In the genomic region with DNA sequence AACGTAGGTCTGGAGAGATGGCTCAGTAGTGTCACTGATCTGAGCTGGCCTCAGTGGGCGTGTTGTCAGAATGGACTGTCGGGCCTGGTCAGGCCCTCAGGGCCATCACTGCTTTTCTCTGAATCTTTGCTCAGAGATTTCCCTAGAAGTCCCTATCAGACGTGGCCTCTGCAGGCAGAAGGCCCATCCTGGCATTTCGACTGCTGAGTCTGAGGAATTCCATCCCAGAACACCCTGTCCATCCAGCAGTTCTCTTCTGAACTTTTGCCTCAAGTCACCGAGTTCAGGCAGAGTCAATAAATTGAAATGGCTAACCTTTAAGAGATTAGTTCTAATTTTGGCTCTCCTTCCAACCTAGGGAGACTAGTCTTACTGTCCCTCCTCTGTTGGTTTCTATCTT, we compare ENCODE assay signal across 16 mouse cellular contexts.
"Had no signal": no experiment of that assay in that cellular context is flagged by ENCODE, and none has a peak within 500 bp of the region (broad histone marks: within the 10 kb centered on the region; RNA-seq: fewer than 3 reads in every experiment).

No protein-coding gene starts in this region.

- H3K4me3 ChIP-seq: intestine, embryonic 15.5 days; limb, embryonic 13.5 days; liver, embryonic 12.5 days; midbrain, embryonic 10.5 days; myocyte; neural tube, embryonic 12.5 days; stomach, embryonic 15.5 days had no signal

- H3K36me3 ChIP-seq: intestine, embryonic 15.5 days; limb, embryonic 13.5 days; liver, embryonic 12.5 days; midbrain, embryonic 10.5 days; neural tube, embryonic 12.5 days; stomach, embryonic 15.5 days had no signal

- H3K9me3 ChIP-seq: intestine, embryonic 15.5 days; stomach, embryonic 15.5 days had no signal

- ATAC-seq: intestine, embryonic 15.5 days; liver, embryonic 12.5 days had no signal

- H3K27me3 ChIP-seq: intestine, embryonic 15.5 days; limb, embryonic 13.5 days; liver, embryonic 12.5 days; neural tube, embryonic 12.5 days; stomach, embryonic 15.5 days had no signal

- H3K4me1 ChIP-seq: intestine, embryonic 15.5 days; limb, embryonic 13.5 days; liver, embryonic 12.5 days; midbrain, embryonic 10.5 days; neural tube, embryonic 12.5 days had no signal

- H3K9ac ChIP-seq: intestine, embryonic 15.5 days; limb, embryonic 13.5 days; liver, embryonic 12.5 days; lung, embryonic 14.5 days; neural tube, embryonic 12.5 days; stomach, embryonic 15.5 days had no signal

- DNase-seq: left cerebral cortex, postnatal 4 days; lung, embryonic 14.5 days; lung, postnatal 10 days; lung, postnatal 4 days; midbrain, embryonic 14.5 days; retina, postnatal 1 day; right cerebral cortex, postnatal 4 days; thymus, adult 2 months; thymus, postnatal 36 days had no signal

- H3K4me2 ChIP-seq: intestine, embryonic 15.5 days; limb, embryonic 13.5 days; liver, embryonic 12.5 days; lung, embryonic 14.5 days; neural tube, embryonic 12.5 days; stomach, embryonic 15.5 days had no signal

- H3K27ac ChIP-seq: intestine, embryonic 15.5 days; limb, embryonic 13.5 days; liver, embryonic 12.5 days; midbrain, embryonic 10.5 days; neural tube, embryonic 12.5 days; stomach, embryonic 15.5 days had no signal
